Mouse (Mus musculus): ENCODE data around the gene Naa15. TPM values are rescaled to one million over a fixed set of nuclear protein-coding genes. Genes with fewer than 3 reads are reported as not detected.

Gene Naa15
- polyA plus RNA-seq, 1 experiment from 2014 or later = 65.0 TPM

DNA sequence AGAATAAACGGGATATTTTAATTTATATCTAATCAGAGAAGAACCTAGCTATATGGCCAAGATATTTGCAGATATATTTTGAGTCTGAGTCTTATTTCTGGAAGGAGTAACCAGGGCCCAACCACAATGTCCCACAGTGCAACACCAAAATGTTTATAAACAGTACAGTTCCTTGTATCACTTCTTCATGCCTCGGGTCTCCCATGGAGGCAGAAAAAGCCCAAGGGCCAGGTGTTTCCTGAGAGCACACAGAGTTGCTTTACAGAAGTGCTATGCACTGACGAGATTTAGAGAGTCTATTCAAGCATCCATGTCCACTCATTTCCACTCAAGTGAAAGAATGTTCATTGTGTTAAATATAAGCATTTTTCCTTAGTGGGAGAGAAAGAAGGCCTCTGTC is 66.9 kb downstream of the Naa15 start:
- DNase-seq (ENCODE audit: low read depth, low spot score) (no peak), ATAC-seq (no peak)
- CTCF ChIA-PET = interaction anchor here (1.3 kb wide), 1 partner anchor 167 kb away, joined by 4 read pairs; no protein-coding TSS in a partner anchor
- in situ Hi-C loops (cut with MboI; ENCODE audit: low pct_unique_long_range_greater_than_20kb) = loop anchor here (5.0 kb wide), 1 partner anchor 760 kb away; no protein-coding TSS in a partner anchor
- H3K27me3 ChIP-seq = no peaks in the 10 kb centered on the region
- TF ChIP-seq CTCF (IDR thresholded peaks at IDR 0.05) = no peak
- POLR2A ChIA-PET = interaction anchor here (1.1 kb wide), 1 partner anchor 760 kb away, joined by 3 read pairs; no protein-coding TSS in a partner anchor

DNA sequence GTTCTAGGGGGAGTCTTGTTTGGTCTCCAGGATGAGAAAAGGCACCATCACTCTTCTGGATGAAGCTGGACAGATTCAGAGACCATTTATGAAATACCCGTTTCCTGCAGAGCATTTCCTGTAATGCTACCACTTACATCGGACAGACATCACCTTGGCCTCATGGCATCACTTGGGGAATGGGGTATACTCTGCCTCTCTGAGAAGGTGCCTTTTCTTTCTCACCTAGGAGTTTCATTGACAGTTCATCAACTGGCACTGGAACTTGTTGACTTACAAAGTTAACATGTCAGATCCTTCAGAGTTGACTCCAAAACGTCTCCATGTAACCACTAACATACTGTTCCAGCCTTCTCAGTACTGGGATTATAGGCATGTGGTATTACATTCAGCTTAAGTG is 67.8 kb downstream of the Naa15 start:
- DNase-seq (ENCODE audit: low read depth, low spot score) (no peak), ATAC-seq (no peak)
- in situ Hi-C loops (cut with MboI; ENCODE audit: low pct_unique_long_range_greater_than_20kb) = loop anchor here (5.0 kb wide), 1 partner anchor 760 kb away; no protein-coding TSS in a partner anchor
- no peak for TF ChIP-seq CTCF (IDR thresholded peaks at IDR 0.05)
- CTCF ChIA-PET = interaction anchor here (0.8 to 3.0 kb wide), 4 partner anchors 11 to 764 kb away, joined by 3 to 7 read pairs (median 4); no protein-coding TSS in a partner anchor
- POLR2A ChIA-PET = interaction anchor here (1.1 to 1.4 kb wide), 2 partner anchors 80 to 759 kb away, joined by 3 read pairs; no protein-coding TSS in a partner anchor
- no peaks in the 10 kb centered on the region for H3K27me3 ChIP-seq

DNA sequence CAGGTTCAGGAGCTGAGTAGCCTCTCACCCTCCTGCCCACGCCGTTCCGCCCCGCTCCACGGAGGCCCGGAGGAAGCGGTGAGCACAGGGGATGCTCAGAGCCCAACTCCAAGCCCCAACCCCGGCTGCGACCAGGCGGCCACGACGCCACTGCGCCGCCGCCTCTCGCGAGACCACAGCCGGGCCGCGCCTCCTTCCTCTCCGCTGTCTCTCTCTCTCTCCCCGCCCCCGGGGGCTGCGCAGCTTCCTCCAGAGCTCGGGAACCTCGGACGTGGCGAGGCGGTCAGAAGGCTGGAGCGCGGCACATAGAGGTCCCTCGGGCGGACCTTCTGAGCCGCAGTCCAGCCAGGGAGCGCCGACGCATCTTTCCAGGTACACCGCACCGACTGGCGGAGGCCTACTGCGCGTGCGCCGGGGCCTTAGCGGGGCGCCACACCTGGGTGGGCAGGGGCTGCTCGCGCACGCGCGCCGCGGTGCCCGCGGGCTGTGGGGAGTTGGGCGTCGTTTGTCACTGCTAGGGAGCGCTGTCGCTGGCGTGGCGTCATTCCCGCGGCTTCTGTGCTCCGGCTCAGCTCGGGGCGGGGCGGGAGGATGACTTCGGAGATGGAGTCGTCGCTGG is 68.9 kb downstream of the Naa15 start, which contains the start of gene Rab33b:
Rab33b (plus strand) TSS at position 180 of the 619 bp plus-strand sequence.
- TF ChIP-seq CTCF (IDR thresholded peaks at IDR 0.05) = no peak
- CTCF ChIA-PET = interaction anchor here (1.0 to 3.0 kb wide), 5 partner anchors 12 to 763 kb away, joined by 3 to 7 read pairs (median 3); no protein-coding TSS in a partner anchor
- ATAC-seq (peak; percentile 95), DNase-seq (ENCODE audit: low read depth, low spot score) (peak; percentile 98)
- in situ Hi-C loops (cut with MboI; ENCODE audit: low pct_unique_long_range_greater_than_20kb) = loop anchor here (5.0 kb wide), 1 partner anchor 758 kb away; no protein-coding TSS in a partner anchor
- H3K27me3 ChIP-seq = no peaks in the 10 kb centered on the region
- POLR2A ChIA-PET = interaction anchor here (0.6 to 1.5 kb wide), 8 partner anchors 14 to 1849 kb away, joined by 3 to 4 read pairs (median 3); partner anchors contain the start of gene Setd7

DNA sequence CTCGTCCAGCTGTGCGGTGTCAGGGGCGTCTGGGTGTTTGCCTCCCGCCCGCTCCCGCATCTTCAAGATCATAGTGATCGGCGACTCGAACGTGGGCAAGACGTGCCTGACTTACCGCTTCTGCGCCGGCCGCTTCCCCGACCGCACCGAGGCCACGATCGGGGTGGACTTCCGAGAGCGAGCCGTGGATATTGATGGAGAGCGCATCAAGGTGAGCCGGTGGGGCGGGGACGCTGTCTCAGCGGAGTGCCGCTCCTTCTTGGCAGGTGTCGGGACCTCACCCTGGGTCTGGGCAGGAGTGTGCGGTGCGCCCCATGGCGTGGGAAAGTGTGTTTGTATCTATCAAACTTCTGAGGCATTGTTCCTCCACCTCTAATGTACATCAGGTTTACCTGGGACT is 69.4 kb downstream of the Naa15 start:
- DNase-seq (ENCODE audit: low read depth, low spot score) = no peak
- POLR2A ChIA-PET = interaction anchor here (0.6 to 1.5 kb wide), 5 partner anchors 15 to 1848 kb away, joined by 3 to 4 read pairs (median 3); partner anchors contain the start of gene Setd7
- H3K27me3 ChIP-seq = no peaks in the 10 kb centered on the region
- in situ Hi-C loops (cut with MboI; ENCODE audit: low pct_unique_long_range_greater_than_20kb) = loop anchor here (5.0 kb wide), 1 partner anchor 758 kb away; no protein-coding TSS in a partner anchor
- ATAC-seq = peak; percentile 2
- TF ChIP-seq CTCF (IDR thresholded peaks at IDR 0.05) = no peak
- CTCF ChIA-PET = interaction anchor here (1.6 to 3.0 kb wide), 2 partner anchors 12 to 100 kb away, joined by 3 to 7 read pairs; no protein-coding TSS in a partner anchor

DNA sequence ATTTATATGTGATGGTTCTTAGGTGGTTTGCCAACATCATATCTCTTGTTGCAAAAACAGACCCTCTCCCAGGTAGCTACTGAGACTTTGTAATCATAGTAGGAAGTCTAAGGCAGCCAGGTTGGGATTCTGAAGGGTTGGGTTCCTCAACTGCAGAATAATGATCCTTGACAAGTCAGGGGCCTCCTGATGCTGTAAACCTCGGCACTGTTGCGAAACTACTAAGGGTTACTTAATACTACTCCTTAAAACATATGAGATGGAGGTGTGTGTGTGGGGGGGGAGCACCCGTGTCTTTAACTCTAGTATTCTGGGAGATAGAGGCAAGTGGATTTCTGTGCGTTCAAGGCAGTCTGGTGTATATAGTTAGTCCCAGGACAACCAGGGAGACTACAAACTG is 70.4 kb downstream of the Naa15 start:
- ChIA-PET POLR2A (interaction anchor here (0.7 to 1.5 kb wide), 2 partner anchors 168 to 618 kb away, joined by 3 to 4 read pairs; no protein-coding TSS in a partner anchor), CTCF (no interaction called here)
- no peaks in the 10 kb centered on the region for H3K27me3 ChIP-seq
- no peak for ATAC-seq
- DNase-seq (ENCODE audit: low read depth, low spot score) = no peak
- no peak for TF ChIP-seq CTCF (IDR thresholded peaks at IDR 0.05)
- in situ Hi-C loops (cut with MboI; ENCODE audit: low pct_unique_long_range_greater_than_20kb) = no loop called here

DNA sequence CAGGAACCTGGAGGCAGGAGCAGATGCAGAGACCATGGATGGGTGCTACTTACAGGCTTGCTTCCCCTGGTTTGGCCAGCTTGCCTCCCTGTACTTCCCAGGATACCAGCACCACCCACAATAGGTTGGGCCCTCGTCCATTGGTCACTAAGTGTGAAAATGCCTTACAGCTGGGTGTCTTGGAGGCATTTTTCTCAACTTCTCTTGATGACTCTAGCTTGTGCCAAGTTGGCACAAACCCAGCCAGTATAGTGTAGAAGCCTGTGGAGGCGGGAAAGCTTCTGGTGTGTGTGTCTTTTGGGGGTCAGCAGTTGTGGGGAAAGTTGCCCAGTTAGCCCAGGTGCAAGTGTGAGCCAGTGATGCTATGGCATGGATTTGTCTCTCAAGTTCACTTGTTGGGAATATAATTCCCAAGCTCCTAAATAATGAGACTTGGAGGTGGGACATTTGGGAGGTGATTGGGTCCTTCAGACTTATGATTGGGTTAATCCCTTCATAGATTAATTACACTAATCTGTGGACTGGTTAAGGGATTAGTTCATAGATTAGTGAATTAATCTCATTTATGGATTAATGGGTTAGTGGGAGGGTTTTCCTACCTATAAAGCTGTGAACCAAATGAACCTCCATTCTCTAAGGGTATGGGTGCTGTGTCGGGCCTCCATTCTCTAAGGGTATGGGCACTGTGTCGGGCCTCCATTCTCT is 71.7 kb downstream of the Naa15 start:
- in situ Hi-C loops (cut with MboI; ENCODE audit: low pct_unique_long_range_greater_than_20kb) = no loop called here
- ATAC-seq (no peak), DNase-seq (ENCODE audit: low read depth, low spot score) (no peak)
- no peak for TF ChIP-seq CTCF (IDR thresholded peaks at IDR 0.05)
- POLR2A ChIA-PET = interaction anchor here (0.7 kb wide), 1 partner anchor 162 kb away, joined by 3 read pairs; no protein-coding TSS in a partner anchor
- CTCF ChIA-PET = interaction anchor here (1.4 kb wide), 1 partner anchor 24 kb away, joined by 6 read pairs; no protein-coding TSS in a partner anchor
- H3K27me3 ChIP-seq = no peaks in the 10 kb centered on the region

DNA sequence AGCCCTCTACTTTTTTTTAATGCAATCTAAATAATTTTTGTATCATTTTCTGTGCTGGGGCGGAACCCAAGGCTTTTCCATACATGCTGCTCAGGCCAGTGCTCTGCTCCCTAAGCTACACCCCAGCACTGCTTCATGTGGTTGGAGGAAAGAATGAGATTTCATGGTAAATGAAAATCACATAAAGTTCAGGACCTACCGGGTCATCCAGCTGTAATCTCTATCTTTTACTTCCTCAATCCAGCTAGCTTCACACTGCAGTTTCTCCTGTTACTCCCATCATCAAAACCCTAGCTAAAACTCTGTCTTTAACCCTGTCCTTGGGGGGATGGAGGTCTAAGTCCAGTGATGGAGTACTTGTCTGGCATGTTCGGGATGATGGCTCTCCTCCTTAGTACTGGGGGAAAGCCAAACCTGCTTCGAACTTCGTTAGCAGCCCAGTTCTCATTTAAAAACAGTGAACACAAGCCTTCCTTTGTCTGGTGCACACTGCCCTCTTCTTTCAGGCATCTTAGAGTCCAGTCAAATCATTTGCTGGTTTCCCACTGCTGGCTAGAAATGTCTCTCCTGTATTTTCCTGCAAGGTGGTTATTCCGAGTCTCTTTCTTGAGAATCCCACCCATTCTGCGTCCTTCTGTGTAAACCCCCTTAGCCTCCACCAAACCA is 75.3 kb downstream of the Naa15 start:
- no peaks in the 10 kb centered on the region for H3K27me3 ChIP-seq
- ChIA-PET POLR2A (no interaction called here), CTCF (interaction anchor here (1.0 to 1.6 kb wide), 3 partner anchors 9 to 158 kb away, joined by 3 to 4 read pairs (median 3); no protein-coding TSS in a partner anchor)
- no peak for ATAC-seq
- no peak for DNase-seq (ENCODE audit: low read depth, low spot score)
- no peak for TF ChIP-seq CTCF (IDR thresholded peaks at IDR 0.05)
- in situ Hi-C loops (cut with MboI; ENCODE audit: low pct_unique_long_range_greater_than_20kb) = no loop called here

DNA sequence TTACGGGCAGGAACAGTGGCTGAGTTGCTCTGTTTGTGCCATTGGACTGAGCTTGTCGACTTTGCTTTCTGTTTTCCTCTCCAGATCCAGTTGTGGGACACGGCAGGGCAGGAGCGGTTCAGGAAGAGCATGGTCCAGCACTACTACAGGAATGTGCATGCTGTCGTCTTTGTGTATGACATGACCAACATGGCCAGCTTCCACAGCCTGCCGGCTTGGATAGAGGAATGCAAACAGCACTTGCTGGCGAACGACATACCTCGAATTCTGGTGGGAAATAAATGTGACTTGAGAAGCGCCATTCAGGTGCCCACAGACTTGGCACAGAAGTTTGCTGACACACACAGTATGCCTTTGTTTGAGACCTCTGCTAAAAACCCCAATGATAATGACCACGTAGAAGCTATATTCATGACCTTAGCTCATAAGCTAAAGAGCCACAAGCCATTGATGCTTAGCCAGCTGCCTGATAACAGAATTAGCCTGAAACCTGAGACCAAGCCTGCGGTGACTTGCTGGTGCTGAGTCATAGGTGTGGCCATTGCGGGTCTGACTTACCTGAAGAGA is 78.4 kb downstream of the Naa15 start:
- no peak for TF ChIP-seq CTCF (IDR thresholded peaks at IDR 0.05)
- no peaks in the 10 kb centered on the region for H3K27me3 ChIP-seq
- DNase-seq (ENCODE audit: low read depth, low spot score) (no peak), ATAC-seq (no peak)
- POLR2A ChIA-PET = no interaction called here
- CTCF ChIA-PET = interaction anchor here (0.7 kb wide), 1 partner anchor 23 kb away, joined by 3 read pairs; no protein-coding TSS in a partner anchor
- in situ Hi-C loops (cut with MboI; ENCODE audit: low pct_unique_long_range_greater_than_20kb) = no loop called here

DNA sequence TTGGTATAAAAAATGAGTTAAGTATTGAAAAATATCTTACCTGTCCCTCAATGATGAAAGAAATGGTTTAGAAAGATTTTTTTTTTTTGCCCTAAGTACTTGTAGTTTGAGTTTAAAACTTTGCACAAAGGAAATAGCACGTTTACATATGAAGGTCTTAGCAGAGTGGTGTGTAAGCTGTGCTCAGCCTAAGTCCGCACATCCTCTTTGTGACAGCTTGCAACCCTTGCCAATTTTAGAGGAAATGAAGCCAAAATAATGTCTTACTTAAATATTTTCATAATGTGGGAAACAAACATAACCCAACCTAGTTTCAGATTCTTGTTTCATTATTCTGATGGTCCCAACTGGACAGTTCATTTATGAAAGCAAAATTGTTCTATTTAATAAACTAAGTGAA is 79.5 kb downstream of the Naa15 start:
- POLR2A ChIA-PET = no interaction called here
- no peaks in the 10 kb centered on the region for H3K27me3 ChIP-seq
- no peak for TF ChIP-seq CTCF (IDR thresholded peaks at IDR 0.05)
- DNase-seq (ENCODE audit: low read depth, low spot score) (no peak), ATAC-seq (no peak)
- CTCF ChIA-PET = interaction anchor here (0.7 kb wide), 1 partner anchor 22 kb away, joined by 3 read pairs; no protein-coding TSS in a partner anchor
- in situ Hi-C loops (cut with MboI; ENCODE audit: low pct_unique_long_range_greater_than_20kb) = no loop called here

DNA sequence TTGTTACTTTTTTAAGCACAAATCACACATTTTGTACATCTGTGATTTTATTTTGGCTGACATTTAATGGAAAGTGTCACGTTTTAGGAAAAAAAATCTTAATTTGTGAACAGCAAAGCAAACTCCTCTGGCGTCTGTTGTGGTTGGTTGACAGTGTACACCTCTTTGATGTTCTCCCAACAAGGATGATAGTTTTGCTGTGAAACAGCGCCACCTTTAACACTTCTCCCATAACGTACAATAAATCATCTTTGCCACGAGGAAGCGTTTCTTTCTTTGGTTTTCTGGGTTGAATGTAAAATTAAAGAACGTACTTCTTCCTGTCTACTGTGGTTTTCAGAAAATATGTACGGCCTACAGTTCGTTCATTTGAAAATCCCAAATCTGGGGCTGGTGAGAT is 80.7 kb downstream of the Naa15 start:
- ChIA-PET POLR2A (no interaction called here), CTCF (no interaction called here)
- no peaks in the 10 kb centered on the region for H3K27me3 ChIP-seq
- ATAC-seq (no peak), DNase-seq (ENCODE audit: low read depth, low spot score) (no peak)
- TF ChIP-seq CTCF (IDR thresholded peaks at IDR 0.05) = no peak
- in situ Hi-C loops (cut with MboI; ENCODE audit: low pct_unique_long_range_greater_than_20kb) = no loop called here

Measured in Patski (cell line).